Mouse (Mus musculus): ENCODE measurements around the gene Neil3. TPM values are rescaled to one million over a fixed set of nuclear protein-coding genes. Genes with fewer than 3 reads are reported as not detected.

Gene Neil3
- total RNA-seq (2021), result 10 to 100 TPM in 1 of 2 experiments, 1 to 10 TPM in 1; 7.0 to 10.4 TPM
- long read RNA-seq, experiment 1, partial matches to known transcripts, result 1 of 4 reads
- long read RNA-seq, experiment 1, other reads (novel, unspliced or antisense), result 1 of 4 reads
- long read RNA-seq, experiment 2, partial matches to known transcripts, result 0 of 3 reads
- long read RNA-seq, experiment 2, other reads (novel, unspliced or antisense), result 0 of 3 reads

GRCm38 (mm10) chr8:53638495-53639171 lies at the start of gene Neil3:
TSS of gene Neil3 (minus strand) at chr8:53639065.
- peak; percentile 93 for DNase-seq

DNA sequence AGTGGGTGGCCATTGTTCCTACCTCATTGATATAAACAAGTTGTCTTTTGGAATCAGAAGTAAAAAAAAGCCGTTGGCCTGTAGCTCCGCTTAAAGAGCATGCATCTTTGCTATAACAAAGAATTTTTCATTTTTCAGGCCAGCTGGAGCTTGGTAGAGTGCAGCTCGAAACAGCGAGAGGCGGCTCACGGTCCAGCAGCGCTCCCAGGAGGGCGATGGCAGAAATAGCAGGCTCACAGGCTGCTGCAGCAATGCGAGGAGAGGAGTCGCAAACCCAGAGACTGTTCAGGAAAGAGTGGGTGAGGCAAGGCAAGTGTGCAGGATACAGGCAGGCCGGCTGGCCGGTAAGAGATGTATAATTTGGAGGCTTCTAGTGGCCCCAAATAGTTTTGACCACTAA lies 42.0 kb upstream of the Neil3 start:
- peak; percentile 27 for DNase-seq

DNA sequence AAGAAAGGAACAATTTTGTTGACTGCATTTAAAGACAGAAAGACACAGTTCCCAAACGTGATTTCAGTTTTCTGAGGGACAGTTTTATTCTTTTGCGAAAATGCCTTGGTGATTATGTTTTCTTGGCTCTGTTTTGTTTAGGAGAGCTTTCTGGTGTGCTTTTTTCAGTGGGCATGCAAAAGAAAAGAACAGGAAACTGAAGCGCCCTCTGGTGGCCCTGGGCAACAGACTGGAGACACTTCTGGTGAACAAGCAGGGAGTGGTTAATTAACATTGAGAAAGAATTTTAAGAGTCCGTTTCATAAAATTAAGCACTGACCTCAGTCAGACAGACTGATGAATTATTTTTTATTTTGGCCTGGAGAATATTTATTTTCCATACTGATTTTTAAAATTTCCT lies 25.1 kb upstream of the Neil3 start:
- peak; percentile 83 for DNase-seq

DNA sequence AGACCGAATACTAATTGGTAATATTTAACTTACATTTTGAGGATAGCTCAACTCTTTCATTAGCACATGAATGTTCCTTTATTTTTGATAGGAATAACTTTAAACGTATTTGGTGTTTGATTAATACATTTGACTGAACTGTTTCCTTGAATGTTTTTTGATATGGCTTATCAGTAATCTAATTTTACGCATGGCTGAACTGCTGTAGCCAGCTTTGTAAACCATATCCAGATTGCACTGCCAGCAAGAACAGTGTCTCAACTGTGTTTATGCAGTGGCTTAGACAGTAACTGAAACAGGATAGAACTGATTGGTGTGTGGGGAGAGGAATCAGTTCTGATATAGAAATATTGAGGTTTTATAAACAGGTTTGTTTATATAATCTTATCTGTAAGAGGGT lies 22.6 kb upstream of the Neil3 start:
- no peak for DNase-seq

- no peak for DNase-seq
Observed at GRCm38 (mm10) chr8:53630618-53631017, 8.2 kb downstream of the Neil3 start.

DNA sequence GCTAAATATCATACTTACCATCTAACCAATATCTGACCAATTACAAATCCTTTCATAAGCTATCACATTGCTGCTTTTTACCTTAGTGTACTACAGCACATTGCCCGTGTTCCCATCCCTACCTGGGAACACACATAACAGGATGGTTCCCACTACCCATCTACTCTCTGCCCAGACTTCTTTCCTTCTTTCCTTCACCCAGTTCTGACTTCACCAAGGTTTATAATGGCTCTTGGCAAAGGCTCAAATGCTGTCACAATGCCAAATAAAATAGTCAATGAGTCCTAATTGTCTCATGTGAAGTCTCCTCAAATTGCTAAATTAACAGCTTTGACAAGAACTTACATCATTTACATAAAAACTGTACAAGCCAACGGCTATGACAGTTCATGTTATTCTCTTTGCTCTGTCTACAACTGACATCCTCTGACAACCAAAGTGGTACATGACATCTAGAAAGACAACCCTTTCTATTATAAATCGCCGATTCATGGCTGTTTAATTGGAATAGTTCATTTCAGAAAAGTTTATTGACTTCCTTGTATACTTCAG lies 9.9 kb downstream of the Neil3 start:
- DNase-seq, result no peak

GRCm38 (mm10) chr8:53623425-53623824 lies 15.4 kb downstream of the Neil3 start:
- no peak for DNase-seq

- no peak for DNase-seq
Observed at GRCm38 (mm10) chr8:53619196-53619595, 19.7 kb downstream of the Neil3 start.

- DNase-seq, result no peak
Observed at GRCm38 (mm10) chr8:53614288-53614646, 24.6 kb downstream of the Neil3 start.

DNA sequence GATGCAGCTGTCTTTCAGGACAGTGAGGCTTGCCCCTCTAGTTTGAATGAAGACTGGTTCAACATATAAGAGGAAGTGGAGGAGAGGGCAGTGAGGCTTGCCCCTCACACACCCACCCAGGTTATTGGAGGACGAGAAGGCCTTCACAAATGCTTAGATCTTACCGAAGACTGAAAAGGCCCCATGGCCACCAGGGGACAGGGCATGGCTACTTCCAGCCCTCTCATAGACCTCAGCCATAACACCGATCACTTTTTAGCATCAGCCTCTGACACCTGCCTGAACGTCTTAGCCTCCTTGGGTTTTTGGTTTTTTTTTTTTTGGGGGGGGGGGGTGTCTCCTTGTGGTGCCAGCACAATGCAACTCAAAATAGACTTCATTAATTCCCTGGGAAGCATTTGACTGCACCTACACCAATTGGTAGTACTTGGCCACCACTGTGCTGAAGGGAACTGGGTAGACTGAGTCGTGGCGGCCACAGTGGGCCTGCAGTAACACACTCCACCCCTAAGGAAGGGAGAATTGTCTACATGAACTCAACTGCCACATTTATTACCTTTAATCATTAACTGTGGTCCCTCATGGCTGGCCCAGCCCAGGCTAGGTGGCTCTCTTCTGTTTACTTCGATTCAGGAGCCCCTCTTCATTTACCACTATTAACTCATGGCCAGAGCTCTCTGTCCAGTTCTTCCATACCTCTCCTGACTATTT lies 25.1 kb downstream of the Neil3 start:
- DNase-seq, result no peak

GRCm38 (mm10) chr8:53612297-53612696 lies 26.6 kb downstream of the Neil3 start:
- DNase-seq, result no peak

GRCm38 (mm10) chr8:53607040-53607439 lies 31.8 kb downstream of the Neil3 start:
- DNase-seq, result peak; percentile 21

- no peak for DNase-seq
Observed at GRCm38 (mm10) chr8:53604906-53605305, 34.0 kb downstream of the Neil3 start.

GRCm38 (mm10) chr8:53603672-53604071 lies 35.2 kb downstream of the Neil3 start:
- no peak for DNase-seq

DNA sequence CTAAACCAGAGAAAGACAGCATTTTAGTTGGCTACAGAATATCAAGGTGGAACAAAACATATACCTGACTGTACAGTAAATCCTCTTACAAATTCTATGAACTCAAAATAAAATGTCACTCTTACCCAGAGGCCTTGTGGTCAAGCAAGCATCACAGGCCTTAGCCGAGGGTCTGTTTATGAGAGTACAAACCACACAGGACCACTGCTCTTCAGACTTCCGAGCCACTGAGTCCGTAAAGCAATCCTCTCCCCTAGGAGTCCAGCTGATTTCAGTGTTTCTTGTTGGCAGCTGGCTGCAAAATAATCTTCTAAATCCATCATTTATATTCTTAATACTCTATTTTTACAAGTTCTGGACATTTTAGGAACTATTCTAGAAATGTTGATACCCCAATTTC lies 38.0 kb downstream of the Neil3 start:
- no peak for DNase-seq

GRCm38 (mm10) chr8:53600025-53600811 lies 38.6 kb downstream of the Neil3 start:
- no peak for DNase-seq

DNA sequence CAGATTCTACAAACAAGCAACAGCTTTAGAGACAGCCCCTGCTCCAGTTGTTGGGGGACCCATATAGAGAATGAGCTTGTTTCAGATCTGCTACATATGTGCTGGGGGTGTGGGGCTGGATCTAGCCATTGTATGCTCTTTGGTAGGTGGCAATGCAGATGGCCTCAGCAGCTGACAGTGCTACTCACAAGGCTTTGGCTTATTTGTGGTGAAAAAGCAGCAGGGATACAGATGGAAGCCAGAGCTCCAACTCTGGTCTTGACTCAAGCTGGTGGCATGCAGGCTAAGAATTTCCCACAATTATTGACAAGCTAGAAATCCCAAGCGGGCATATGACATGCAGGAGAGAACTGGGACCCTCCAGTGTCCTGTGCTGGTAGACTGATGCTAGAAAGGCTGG lies 40.8 kb downstream of the Neil3 start:
- no peak for DNase-seq

DNA sequence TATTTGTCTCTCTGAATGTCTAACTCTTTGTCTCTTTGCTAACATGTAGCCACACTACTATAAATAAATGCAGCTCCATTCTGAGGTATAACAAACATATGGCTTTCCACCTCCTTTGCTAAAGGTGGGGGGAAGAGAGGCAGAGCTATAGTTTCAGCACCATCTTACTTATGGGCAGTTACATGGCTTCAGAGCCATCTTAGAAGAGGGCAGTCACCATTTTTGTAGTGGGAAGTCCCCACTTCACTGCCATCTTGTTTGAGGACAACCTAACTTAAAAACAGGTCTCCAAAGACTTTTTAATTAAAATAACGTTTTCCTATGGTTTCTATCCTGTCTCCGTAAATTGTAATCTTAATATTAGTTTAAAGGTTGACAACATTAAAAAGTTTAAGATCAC lies 47.1 kb downstream of the Neil3 start:
- DNase-seq, result no peak

DNA sequence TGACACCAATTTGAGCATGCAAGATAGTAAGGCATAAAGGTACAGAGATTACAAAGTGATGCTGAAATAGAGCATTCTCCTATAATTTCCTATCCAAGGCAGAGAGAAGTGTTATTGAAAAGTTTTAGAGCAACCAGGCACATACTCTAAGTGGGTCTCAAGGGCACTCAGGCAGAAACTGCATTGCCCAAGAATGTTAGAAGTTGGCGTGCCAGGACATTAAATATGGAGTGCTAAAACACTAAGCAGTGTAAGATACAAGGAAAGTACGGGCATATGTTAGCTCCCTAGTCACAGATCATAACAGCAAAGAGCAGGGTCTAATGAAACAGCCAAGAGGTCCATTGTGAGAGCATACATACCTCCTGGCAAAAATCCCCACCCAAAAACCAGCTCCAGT lies 65.3 kb downstream of the Neil3 start:
- no peak for DNase-seq

DNA sequence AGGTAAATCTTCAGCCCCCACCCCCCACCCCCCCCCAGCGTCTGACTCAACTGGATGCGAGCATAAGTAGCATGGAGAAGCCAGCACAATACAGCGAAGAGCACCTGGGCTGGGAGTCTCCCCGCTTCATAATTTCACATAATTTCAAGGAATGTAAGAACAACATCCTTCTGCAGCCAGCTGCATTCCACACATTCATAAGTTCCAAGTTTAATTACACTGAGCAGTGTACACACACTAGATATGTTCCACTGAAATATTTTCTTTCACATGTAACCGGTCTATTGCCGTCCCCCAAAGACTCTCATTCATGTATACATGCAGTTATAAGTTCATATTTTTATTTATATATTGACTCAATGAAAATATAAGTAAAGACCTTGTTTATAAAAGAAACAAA lies 72.6 kb downstream of the Neil3 start:
- no peak for DNase-seq

DNA sequence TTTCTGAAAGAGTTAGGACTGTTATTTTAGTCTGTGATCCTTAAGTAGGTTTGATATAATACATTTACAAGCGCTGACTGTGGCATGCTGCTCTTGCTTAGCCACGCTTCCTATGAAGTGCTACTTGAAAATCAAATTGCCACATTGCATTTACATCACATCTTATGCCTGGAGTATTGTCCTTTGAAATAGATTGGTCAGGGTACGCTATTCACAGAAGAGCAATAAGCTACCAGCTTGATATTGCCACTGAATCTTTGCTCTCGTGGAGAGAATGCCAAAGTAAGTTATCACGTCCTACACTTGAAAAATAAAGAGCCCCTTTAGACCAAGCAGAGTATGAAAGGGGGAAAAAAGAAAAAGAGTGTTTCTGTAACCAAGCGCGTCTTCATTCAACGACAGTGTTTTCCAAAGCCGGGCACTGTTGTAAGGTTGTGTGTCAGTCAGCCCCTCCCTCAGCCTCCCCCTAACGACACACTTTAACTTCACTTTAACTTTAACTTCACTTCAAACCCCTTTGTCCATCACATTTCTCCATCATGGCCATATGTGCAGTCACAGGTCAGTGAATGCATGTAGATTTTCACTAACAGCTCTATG lies 76.3 kb downstream of the Neil3 start:
- DNase-seq, result no peak

GRCm38 (mm10) chr8:53539585-53539984 lies 99.3 kb downstream of the Neil3 start:
- DNase-seq, result no peak
